Mouse (Mus musculus) stomach, embryonic 14.5 days (tissue): ENCODE results near the gene Set. TPM values are rescaled to one million over a fixed set of nuclear protein-coding genes. Genes with fewer than 3 reads are reported as not detected.

ENCODE experiments used
- ATAC-seq: fragments of 200-750 bp; cut with Nextera tagmentation; 2 replicates; pipeline ENCODE4 v1.8.0; 2017; ENCODE audit warnings: low read depth, moderate TSS enrichment; ENCODE audit not compliant: insufficient number of reproducible peaks, insufficient read depth, low FRiP score
- H3K27ac ChIP-seq: fragments of 300-500 bp; sonication (generic); 2 replicates; pipeline ENCODE4 v1.5.1; 2014; ENCODE audit warnings: mild to moderate bottlenecking, low read length, moderate library complexity, mixed read lengths
- H3K27me3 ChIP-seq: fragments of 300-500 bp; sonication (generic); 2 replicates; pipeline ENCODE4 v1.6.1; 2014; ENCODE audit warnings: low read length, control low read depth, mixed read lengths; ENCODE audit not compliant: control insufficient read depth, insufficient read depth
- H3K36me3 ChIP-seq: fragments of 300-500 bp; sonication (generic); 2 replicates; pipeline ENCODE4 v1.6.1; 2014; ENCODE audit warnings: mild to moderate bottlenecking, control low read depth, low read length, moderate library complexity, mixed read lengths; ENCODE audit not compliant: control insufficient read depth, insufficient read depth
- H3K4me1 ChIP-seq: fragments of 300-500 bp; sonication (generic); 2 replicates; pipeline ENCODE4 v1.6.1; 2014; ENCODE audit warnings: low read length, control low read depth, mixed read lengths; ENCODE audit not compliant: control insufficient read depth, insufficient read depth
- H3K4me2 ChIP-seq: fragments of 300-500 bp; sonication (generic); replicated peaks from 2 replicates; pipeline ENCODE4 v1.6.1; 2014; ENCODE audit warnings: low read depth, low read length, control low read depth
- H3K4me3 ChIP-seq: fragments of 300-500 bp; sonication (generic); 2 replicates; pipeline ENCODE4 v1.5.1; 2014; ENCODE audit warnings: low read depth, low read length, control low read depth
- H3K9ac ChIP-seq: fragments of 300-500 bp; sonication (generic); replicated peaks from 2 replicates; pipeline ENCODE4 v1.6.1; 2014; ENCODE audit warnings: low read depth, mild to moderate bottlenecking, control low read depth, low read length, moderate library complexity, mixed read lengths
- H3K9me3 ChIP-seq: fragments of 300-500 bp; sonication (generic); 2 replicates; pipeline ENCODE4 v1.6.1; 2016; ENCODE audit warnings: low read depth, low read length, control low read depth; ENCODE audit not compliant: control insufficient read depth
- WGBS: fragments of 180-500 bp; shearing (Covaris S2); extraction: QIAGEN DNeasy Blood & Tissue Kit; methylation state at CpG from one replicate; pipeline ENCODE4 v1.1.7; 2014; 5-methylcytosine and 5-hydroxymethylcytosine counted together
- polyA plus RNA-seq: library from polyadenylated mRNA; unstranded; fragments of >200 nt; fragmentation: Nextera tagmentation; extraction: Ambion mirVana; gene quantifications from 2 replicates; pipeline ENCODE4 v1.2.1, GENCODE M21; 2014

Gene Set
- polyA plus RNA-seq, 1 experiment from 2014 or later, result 454 TPM

DNA sequence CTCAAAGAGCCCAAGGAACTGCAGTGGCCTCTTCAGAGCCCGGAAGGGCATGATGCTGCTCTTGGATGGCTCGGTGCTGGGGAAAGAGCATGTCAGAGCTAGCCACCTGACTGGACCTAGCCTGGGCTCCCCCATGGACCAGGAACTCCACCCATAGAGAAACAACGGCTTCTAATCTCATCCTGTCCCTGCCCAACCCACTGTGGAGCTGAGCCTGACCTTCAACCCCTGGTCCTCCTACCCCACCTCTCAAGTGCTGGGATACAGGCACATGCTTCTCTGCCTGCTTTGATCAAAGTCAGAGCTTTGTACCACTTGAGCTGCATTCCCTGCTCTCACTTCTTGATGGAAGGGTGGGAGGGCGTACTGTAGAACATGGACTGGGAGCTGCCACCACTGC lies 51.1 kb downstream of the Set start:
- ATAC-seq, result no peak
- no peak overlapping the region for H3K27ac ChIP-seq
- H3K4me1 ChIP-seq, result no peaks in the 10 kb centered on the region
- H3K4me2 ChIP-seq, result no peak overlapping the region
- H3K36me3 ChIP-seq, result peaks cover 50% of the 10 kb centered on the region
- no peak overlapping the region for H3K9ac ChIP-seq
- no peaks in the 10 kb centered on the region for H3K27me3 ChIP-seq
- no peaks in the 10 kb centered on the region for H3K9me3 ChIP-seq
- WGBS, result 89% methylated on average over 4 of the region's 4 CpGs
- H3K4me3 ChIP-seq, result no peak overlapping the region

DNA sequence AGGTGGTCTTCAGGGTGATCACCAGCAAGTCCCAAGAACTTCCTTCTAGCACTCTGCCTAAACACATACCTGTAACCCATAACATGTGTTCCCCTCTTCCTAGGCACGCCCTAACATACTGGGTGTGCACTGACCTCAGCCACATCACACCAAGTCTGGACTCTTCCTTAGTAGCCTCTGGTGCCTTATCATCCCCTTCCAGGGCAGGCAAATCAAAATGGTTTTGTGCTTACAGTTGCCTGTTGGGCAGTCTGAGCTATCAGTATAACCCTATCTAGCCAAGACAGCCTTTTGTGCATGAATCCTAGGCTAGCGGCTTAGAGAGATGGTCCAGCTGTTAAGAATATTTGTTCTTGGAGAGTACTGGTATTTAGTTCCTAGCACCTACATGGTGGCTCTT lies 54.3 kb downstream of the Set start:
- Histone ChIP-seq H3K27ac (no peak overlapping the region), H3K27me3 (no peaks in the 10 kb centered on the region), H3K4me2 (no peak overlapping the region), H3K4me3 (no peak overlapping the region), H3K36me3 (peaks cover 33% of the 10 kb centered on the region), H3K9me3 (no peaks in the 10 kb centered on the region), H3K4me1 (no peaks in the 10 kb centered on the region), H3K9ac (no peak overlapping the region)
- ATAC-seq, result no peak
- 87% methylated on average over 2 of the region's 2 CpGs for WGBS

DNA sequence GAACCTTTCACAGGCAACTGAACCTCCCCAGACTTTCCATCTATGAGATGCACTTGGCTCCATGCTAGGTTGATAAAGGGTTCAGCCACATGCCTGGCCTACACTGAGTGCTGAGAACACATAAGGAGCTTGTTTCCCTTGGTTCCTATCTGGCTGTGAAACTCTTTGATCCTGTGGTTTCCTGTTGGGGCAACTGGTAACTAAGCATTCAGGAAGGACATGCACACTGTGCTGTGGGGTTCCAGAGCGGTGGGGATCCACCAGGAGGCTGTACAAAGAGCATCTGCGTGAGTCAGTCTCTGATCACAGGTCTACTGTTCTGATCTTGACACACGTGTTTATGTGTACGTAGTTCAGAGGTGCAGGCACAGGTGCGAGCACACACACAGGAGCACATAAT lies 55.4 kb downstream of the Set start:
- WGBS, result 88% methylated on average over 5 of the region's 5 CpGs
- Histone ChIP-seq H3K9me3 (no peaks in the 10 kb centered on the region), H3K4me2 (no peak overlapping the region), H3K4me1 (no peaks in the 10 kb centered on the region), H3K4me3 (no peak overlapping the region), H3K36me3 (peaks cover 27% of the 10 kb centered on the region), H3K9ac (no peak overlapping the region), H3K27me3 (no peaks in the 10 kb centered on the region), H3K27ac (no peak overlapping the region)
- ATAC-seq, result no peak

DNA sequence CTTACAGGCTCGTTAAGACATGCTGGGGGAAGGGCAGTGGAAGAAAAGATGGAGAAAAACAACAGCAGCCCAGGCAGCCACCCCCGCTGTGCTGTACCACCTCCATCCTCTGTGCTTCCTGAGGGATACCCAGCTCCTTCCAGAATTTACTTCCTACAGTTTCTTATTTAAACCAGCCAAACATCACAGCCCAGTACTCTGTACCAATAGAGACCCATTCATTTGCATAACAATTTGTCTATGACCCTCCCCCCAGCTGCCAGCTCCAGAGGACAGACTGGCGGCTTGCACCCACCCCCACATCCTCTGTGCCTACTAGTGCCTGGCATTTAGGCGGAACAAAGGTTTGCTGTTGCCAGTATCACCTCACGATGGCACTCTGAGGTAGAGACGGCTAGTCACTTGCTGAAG lies 62.5 kb downstream of the Set start:
- Histone ChIP-seq H3K4me1 (peaks cover 8% of the 10 kb centered on the region; the same call in 1 of the 2 replicates), H3K27ac (no peak overlapping the region), H3K9me3 (no peaks in the 10 kb centered on the region), H3K4me3 (no peak overlapping the region), H3K9ac (no peak overlapping the region), H3K4me2 (no peak overlapping the region), H3K36me3 (no peaks in the 10 kb centered on the region), H3K27me3 (no peaks in the 10 kb centered on the region)
- no peak for ATAC-seq
- 42% methylated on average over 6 of the region's 6 CpGs for WGBS

DNA sequence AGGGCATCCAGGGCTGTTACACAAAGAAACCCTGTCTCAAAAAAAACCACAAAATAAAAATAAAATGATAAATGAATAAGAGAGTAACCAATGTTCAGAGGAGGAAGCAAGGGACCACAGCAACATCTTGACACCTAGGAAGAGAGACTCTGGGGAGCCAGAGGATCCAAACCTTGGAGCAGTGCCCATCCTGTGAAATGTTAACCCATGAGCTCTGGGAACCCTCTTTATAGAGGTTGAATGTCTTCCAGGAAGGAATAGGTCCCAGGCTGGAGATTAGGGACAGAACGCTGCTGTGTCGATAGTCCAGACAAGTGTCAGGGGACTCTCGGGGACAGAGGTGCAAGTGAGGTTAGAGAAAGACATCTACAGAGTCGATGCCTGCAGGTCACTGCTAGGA lies 63.1 kb downstream of the Set start:
- 91% methylated on average over 4 of the region's 4 CpGs for WGBS
- H3K4me2 ChIP-seq, result no peak overlapping the region
- H3K4me3 ChIP-seq, result no peak overlapping the region
- H3K4me1 ChIP-seq, result peaks cover 14% of the 10 kb centered on the region; the same call in 1 of the 2 replicates
- no peaks in the 10 kb centered on the region for H3K9me3 ChIP-seq
- no peaks in the 10 kb centered on the region for H3K27me3 ChIP-seq
- H3K27ac ChIP-seq, result no peak overlapping the region
- H3K9ac ChIP-seq, result no peak overlapping the region
- H3K36me3 ChIP-seq, result no peaks in the 10 kb centered on the region
- no peak for ATAC-seq

Other genes with a start within 250 kb of the Set start
- 20.8 and 24.6 TPM in 2 replicates for gene Urm1, start 237.3 kb upstream of the Set start, polyA plus RNA-seq
- 23.6 and 28.1 TPM in 2 replicates for gene Cercam, start 188.2 kb upstream of the Set start, polyA plus RNA-seq
- 64.3 and 67.2 TPM in 2 replicates for gene Odf2, start 168.2 kb upstream of the Set start, polyA plus RNA-seq
- 57.7 and 59.4 TPM in 2 replicates for gene Gle1, start 122.0 kb upstream of the Set start, polyA plus RNA-seq
- 136 and 139 TPM in 2 replicates for gene Sptan1, start 91.8 kb upstream of the Set start, polyA plus RNA-seq
- gene Wdr34, start 8.5 kb upstream of the Set start, polyA plus RNA-seq, result 29.6 and 32.7 TPM in 2 replicates
- 6.3 and 6.9 TPM in 2 replicates for gene Pkn3, start 20.3 kb downstream of the Set start, polyA plus RNA-seq
- 44.1 and 45.2 TPM in 2 replicates for gene Zdhhc12, start 36.3 kb downstream of the Set start, polyA plus RNA-seq
- 11.3 and 13.6 TPM in 2 replicates for gene Zer1, start 67.2 kb downstream of the Set start, polyA plus RNA-seq
- gene Tbc1d13, start 76.4 kb downstream of the Set start, polyA plus RNA-seq, result 12.0 and 12.4 TPM in 2 replicates
- 21.9 and 24.8 TPM in 2 replicates for gene Endog, start 114.1 kb downstream of the Set start, polyA plus RNA-seq
- 63.6 and 64.6 TPM in 2 replicates for gene Spout1, start 121.1 kb downstream of the Set start, polyA plus RNA-seq
- gene Kyat1, start 148.5 kb downstream of the Set start, polyA plus RNA-seq, result 13.9 and 15.7 TPM in 2 replicates
- gene Lrrc8a, start 180.3 kb downstream of the Set start, polyA plus RNA-seq, result 50.0 and 51.9 TPM in 2 replicates
- 0.13 and 0.25 TPM in 2 replicates for gene Gm28035, start 183.2 kb downstream of the Set start, polyA plus RNA-seq
- 16.2 and 17.6 TPM in 2 replicates for gene Phyhd1, start 208.8 kb downstream of the Set start, polyA plus RNA-seq
- not detected in 2 replicates for gene Gm28038, start 223.7 kb downstream of the Set start, polyA plus RNA-seq
- gene Dolk, start 229.0 kb downstream of the Set start, polyA plus RNA-seq, result 30.6 and 32.0 TPM in 2 replicates
- gene Nup188, start 229.0 kb downstream of the Set start, polyA plus RNA-seq, result 43.1 and 45.4 TPM in 2 replicates